Mouse (Mus musculus): ENCODE measurements at regions not wholly inside any gene's neighbourhood (a gene's known extent, or its start where the extent isn't known, plus 50 kb on each side); places are given as distances from the start of the nearest gene placed in this dataset.
"Not testable (repeated sequence)": the region's sequence is repeated elsewhere in the genome, so short reads cannot be mapped to it uniquely, and the experiment has no call there.

DNA sequence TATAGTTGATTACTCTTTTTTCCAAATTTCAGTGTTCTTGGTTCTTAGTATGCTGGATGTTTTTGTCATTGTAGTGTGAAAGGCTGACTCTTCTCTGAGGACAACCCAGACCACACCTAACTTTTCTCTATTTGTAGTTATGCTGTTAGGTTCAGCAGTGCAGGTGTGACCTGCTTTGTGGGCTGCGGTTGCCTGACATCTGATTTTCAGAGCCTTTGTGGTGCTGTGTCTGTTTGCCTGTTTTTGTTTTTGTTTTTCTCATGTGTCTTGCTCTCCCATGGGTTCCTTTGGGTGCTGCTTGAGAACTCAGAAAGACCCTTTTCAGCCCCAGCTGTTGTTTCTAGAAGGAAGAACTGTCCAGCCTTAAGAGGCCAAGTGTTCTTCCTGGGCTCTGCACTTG, 52.0 kb upstream of the Trpm1 start:
- no peak overlapping the region for H3K4me3 ChIP-seq (ENCODE audit: inconsistent target)
- no peak overlapping the region for H3K27ac ChIP-seq

DNA sequence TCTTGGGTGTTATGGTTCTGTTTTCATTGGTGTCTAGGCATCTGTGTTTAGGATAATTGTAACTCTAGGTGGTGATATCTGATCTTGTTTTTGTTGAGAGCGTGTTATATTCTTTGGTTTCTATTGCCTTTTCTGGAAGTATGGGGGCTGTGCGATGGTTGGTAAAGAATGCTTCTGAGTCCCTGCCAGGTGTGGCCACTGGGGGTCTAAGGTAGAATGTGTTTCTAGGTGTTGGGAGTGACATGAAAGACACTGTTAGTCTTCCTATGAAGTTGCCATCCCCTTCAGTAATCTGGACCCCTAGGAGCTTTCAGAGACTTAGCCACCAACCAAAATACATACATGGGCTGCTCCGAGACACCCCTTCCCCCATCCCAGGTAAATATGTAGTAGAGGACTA, 54.0 kb upstream of the Trpm1 start:
- H3K36me3 ChIP-seq (ENCODE audit: inconsistent target): no peaks in the 10 kb centered on the region
- no peak overlapping the region for H3K4me3 ChIP-seq (ENCODE audit: inconsistent target)
- 96% methylated on average over 3 of the region's 3 CpGs for WGBS (ENCODE audit: missing documents)
- H3K79me2 ChIP-seq (ENCODE audit: inconsistent target): no peaks in the 10 kb centered on the region
- no peak overlapping the region for H3K27ac ChIP-seq

More for the DNA sequence above, 52.0 kb upstream of the Trpm1 start:
- H3K79me2 ChIP-seq (ENCODE audit: inconsistent target): no peaks in the 10 kb centered on the region
- no peaks in the 10 kb centered on the region for H3K36me3 ChIP-seq (ENCODE audit: inconsistent target)
- WGBS (ENCODE audit: missing documents): 95% methylated on average over 1 of the region's 1 CpGs

DNA sequence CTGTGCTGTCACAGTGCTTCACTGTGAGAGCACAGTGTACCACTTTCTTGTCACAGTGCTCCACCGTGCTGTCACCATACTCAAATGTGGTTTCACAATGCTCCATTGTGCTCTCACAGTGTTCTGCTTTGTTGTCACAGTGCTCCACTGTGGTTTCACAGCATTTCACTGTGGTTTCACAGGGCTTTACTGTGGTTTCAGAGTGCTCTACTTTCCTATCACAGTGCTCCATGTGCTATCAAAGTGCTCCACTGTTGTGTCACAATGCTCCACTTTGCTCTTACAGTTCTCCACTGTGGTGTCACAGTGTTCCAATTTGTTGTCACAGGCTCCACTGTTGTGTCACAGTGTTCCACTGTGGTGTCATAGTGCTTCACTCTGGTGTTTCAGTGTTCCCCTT, 63.6 kb upstream of the Trpm1 start:
- no peak overlapping the region for H3K4me3 ChIP-seq (ENCODE audit: inconsistent target)
- H3K36me3 ChIP-seq (ENCODE audit: inconsistent target): no peaks in the 10 kb centered on the region
- 56% methylated on average over 1 of the region's 1 CpGs for WGBS (ENCODE audit: missing documents)
- H3K27ac ChIP-seq: no peak overlapping the region
- no peaks in the 10 kb centered on the region for H3K79me2 ChIP-seq (ENCODE audit: inconsistent target)

DNA sequence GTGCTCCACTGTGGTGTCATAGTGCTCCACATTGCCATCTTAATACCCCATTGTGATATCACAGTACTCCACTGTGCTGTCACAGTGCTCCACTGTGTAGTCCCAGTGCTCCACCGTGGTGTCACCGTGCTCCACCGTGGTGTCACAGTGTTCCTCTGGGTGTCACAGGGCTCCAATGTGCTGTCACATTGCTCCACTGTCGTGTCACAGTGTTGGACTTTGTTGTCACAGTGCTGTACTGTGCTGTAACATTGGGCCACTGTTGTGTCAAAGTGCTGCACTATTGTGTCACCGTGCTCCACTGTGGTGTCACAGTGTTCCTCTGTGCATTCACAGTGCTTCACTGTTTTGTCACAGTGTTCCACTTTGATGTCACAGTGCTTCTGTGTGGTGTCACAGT, 64.6 kb upstream of the Trpm1 start:
- 92% methylated on average over 5 of the region's 5 CpGs for WGBS (ENCODE audit: missing documents)
- Histone ChIP-seq H3K36me3 (ENCODE audit: inconsistent target) (no peaks in the 10 kb centered on the region), H3K27ac (no peak overlapping the region), H3K79me2 (ENCODE audit: inconsistent target) (no peaks in the 10 kb centered on the region), H3K4me3 (ENCODE audit: inconsistent target) (no peak overlapping the region)

DNA sequence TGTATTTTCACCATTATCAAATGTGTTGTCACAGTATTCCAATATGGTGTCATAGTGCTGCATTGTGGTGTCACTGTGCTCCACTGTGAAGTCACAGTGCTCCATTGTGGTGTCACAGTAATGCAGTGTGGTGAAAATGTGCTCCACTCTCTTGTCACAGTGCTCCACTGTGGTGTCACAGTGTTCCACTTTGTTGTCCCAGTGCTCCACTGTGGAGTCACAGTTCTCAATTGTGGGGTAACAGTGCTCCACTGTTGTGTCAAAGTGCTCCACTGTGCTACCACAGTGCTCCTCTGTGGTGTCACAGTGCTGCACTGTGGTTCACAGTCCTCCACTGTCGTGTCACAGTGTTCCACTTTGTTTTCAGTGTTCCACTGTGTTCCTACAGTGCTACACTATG, 69.7 kb upstream of the Trpm1 start:
- 80% methylated on average over 1 of the region's 1 CpGs for WGBS (ENCODE audit: missing documents)

DNA sequence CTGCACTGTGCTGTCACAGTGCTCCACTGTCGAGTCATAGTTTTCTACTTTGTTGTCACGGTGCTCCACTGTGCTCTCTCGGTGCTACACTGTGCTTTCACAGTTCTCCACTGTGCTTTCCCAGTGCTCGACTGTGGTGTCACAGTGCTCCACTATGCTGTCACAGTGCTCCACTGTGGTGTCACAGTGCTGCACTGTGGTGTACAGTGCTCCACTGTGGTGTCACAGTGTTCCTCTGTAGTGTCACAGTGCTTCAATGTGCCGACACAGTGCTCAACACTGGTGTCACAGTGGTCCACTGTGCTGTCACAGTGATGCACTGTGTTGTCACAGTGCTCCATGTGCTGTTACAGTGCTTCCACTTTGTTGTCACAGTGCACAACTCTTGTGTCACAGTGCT, 71.0 kb upstream of the Trpm1 start:
- Histone ChIP-seq H3K4me3 (ENCODE audit: inconsistent target) (no peak overlapping the region), H3K79me2 (ENCODE audit: inconsistent target) (no peaks in the 10 kb centered on the region), H3K27ac (no peak overlapping the region), H3K36me3 (ENCODE audit: inconsistent target) (no peaks in the 10 kb centered on the region)
- WGBS (ENCODE audit: missing documents): 92% methylated on average over 5 of the region's 5 CpGs

More for the DNA sequence above, 69.7 kb upstream of the Trpm1 start:
- not testable (repeated sequence) for H3K36me3 ChIP-seq (ENCODE audit: inconsistent target); H3K27ac ChIP-seq; H3K79me2 ChIP-seq (ENCODE audit: inconsistent target); H3K4me3 ChIP-seq (ENCODE audit: inconsistent target)

DNA sequence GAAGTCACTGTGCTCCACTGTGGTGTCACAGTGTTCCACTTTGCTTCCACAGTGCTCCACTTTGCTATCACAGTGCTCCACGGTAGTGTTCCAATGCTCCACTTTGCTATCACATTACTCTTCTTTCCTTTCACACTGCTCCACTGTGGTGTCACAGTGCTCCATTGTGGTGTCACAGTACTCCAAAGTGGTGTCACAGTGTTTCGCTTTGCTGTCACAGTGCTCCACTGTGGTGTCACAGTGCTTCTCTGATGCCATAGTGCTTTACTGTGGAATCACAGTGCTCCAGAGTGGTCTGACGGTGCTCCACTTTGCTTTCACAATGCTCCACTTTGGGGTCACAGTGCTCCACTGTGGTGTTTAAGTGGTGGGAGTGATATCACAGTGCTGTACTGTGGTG, 71.4 kb upstream of the Trpm1 start:
- no peak overlapping the region for H3K27ac ChIP-seq
- no peaks in the 10 kb centered on the region for H3K36me3 ChIP-seq (ENCODE audit: inconsistent target)
- H3K79me2 ChIP-seq (ENCODE audit: inconsistent target): no peaks in the 10 kb centered on the region
- H3K4me3 ChIP-seq (ENCODE audit: inconsistent target): no peak overlapping the region
- 87% methylated on average over 3 of the region's 3 CpGs for WGBS (ENCODE audit: missing documents)

DNA sequence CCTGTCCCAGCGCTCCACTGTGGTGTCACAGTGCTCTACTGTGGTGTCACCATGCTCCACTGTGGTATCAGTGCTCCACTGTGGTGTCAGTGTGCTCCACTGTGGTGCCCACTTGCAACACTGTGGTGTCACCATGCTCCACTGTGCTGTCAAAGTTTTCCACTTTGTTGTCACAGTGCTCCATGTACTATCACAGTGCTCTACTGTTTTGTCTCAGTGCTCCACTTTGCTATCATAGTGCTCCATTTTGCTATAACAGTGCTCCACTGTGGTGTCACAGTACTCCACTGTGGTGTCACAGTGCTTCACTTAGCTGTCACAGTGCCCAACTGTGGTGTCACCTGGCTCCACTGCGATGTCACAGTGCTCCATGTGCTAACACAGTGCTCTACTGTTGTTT, 72.0 kb upstream of the Trpm1 start:
- 86% methylated on average over 2 of the region's 2 CpGs for WGBS (ENCODE audit: missing documents)
- no peaks in the 10 kb centered on the region for H3K79me2 ChIP-seq (ENCODE audit: inconsistent target)
- H3K27ac ChIP-seq: no peak overlapping the region
- H3K4me3 ChIP-seq (ENCODE audit: inconsistent target): no peak overlapping the region
- no peaks in the 10 kb centered on the region for H3K36me3 ChIP-seq (ENCODE audit: inconsistent target)

DNA sequence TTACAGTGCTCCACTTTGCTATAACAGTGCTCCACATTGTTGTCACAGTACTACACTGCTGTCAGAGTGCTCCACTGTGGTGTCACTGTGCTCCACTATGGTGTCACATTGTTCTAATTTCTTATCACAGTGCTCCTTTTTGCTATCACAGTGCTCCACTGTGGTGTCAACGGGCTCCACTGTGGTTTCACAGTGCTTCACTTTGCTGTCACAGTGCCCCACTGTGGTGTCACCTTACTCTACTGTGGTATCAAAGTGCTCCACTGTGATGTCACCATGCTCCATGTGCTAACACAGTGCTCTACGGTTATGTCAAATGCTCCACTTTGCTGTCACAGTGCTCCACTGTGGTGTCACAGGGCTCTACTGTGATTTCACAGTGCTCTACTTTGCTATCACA, 72.6 kb upstream of the Trpm1 start:
- Histone ChIP-seq H3K79me2 (ENCODE audit: inconsistent target) (no peaks in the 10 kb centered on the region), H3K4me3 (ENCODE audit: inconsistent target) (no peak overlapping the region), H3K36me3 (ENCODE audit: inconsistent target) (no peaks in the 10 kb centered on the region), H3K27ac (no peak overlapping the region)
- 79% methylated on average over 2 of the region's 2 CpGs for WGBS (ENCODE audit: missing documents)

DNA sequence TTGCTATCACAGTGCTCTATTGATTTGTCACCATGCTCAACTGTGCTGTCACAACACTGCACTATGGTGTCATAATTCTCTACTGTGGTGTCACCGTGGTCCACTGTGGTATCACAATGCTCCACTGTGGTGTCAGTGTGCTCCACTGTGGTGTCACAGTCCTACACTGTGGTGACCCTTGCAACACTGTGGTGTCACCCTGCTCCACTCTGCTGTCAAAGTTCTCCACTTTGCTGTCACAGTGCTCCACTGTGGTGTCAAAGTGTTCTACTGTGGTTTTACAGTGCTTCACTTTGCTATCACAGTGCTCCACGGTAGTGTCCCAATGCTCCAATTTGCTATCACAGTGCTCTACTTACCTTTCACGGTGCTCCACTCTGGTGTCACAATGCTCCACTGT, 74.3 kb upstream of the Trpm1 start:
- WGBS (ENCODE audit: missing documents): 91% methylated on average over 3 of the region's 3 CpGs
- Histone ChIP-seq H3K36me3 (ENCODE audit: inconsistent target) (no peaks in the 10 kb centered on the region), H3K79me2 (ENCODE audit: inconsistent target) (no peaks in the 10 kb centered on the region), H3K4me3 (ENCODE audit: inconsistent target) (no peak overlapping the region), H3K27ac (no peak overlapping the region)

DNA sequence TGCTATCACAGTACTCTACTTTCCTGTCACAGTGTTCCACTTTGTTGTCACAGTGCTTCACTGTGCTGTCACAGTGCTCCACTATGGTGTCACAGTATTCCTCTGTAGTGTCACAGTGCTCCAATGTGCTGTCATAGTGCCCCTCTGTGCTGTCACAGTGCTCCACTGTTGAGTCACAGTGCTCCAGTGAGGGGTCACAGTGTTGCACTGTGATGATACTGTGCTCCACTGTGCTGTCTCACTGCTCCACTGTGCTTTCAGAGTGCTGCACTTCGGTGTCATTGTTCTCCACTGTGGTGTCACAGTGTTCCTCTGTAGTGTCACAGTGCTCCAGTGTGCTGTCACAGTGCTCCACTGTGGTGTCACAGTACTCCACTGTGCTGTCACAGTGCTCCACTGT, 75.0 kb upstream of the Trpm1 start:
- WGBS (ENCODE audit: missing documents): 92% methylated on average over 1 of the region's 1 CpGs
- no peaks in the 10 kb centered on the region for H3K79me2 ChIP-seq (ENCODE audit: inconsistent target)
- H3K36me3 ChIP-seq (ENCODE audit: inconsistent target): no peaks in the 10 kb centered on the region
- H3K27ac ChIP-seq: no peak overlapping the region
- H3K4me3 ChIP-seq (ENCODE audit: inconsistent target): no peak overlapping the region

DNA sequence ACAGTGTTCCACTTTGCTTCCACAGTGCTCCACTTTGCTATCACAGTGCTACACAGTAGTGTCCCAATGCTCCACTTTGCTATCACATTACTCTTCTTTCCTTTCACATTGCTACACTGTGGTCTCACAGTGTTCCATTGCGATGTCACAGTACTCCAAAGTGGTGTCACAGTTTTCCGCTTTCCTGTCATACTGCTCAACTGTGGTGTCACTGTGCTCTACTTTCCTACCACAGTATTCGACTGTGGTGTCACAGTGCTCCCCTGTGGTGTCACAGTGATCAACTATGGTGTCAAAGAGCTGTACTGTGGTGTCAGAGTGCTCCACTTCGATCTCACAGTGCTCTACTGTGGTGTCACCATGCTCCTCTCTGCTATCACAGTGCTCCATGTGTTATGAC, 76.1 kb upstream of the Trpm1 start:
- Histone ChIP-seq H3K79me2 (ENCODE audit: inconsistent target) (no peaks in the 10 kb centered on the region), H3K4me3 (ENCODE audit: inconsistent target) (no peak overlapping the region), H3K27ac (no peak overlapping the region), H3K36me3 (ENCODE audit: inconsistent target) (no peaks in the 10 kb centered on the region)
- 74% methylated on average over 4 of the region's 4 CpGs for WGBS (ENCODE audit: missing documents)

DNA sequence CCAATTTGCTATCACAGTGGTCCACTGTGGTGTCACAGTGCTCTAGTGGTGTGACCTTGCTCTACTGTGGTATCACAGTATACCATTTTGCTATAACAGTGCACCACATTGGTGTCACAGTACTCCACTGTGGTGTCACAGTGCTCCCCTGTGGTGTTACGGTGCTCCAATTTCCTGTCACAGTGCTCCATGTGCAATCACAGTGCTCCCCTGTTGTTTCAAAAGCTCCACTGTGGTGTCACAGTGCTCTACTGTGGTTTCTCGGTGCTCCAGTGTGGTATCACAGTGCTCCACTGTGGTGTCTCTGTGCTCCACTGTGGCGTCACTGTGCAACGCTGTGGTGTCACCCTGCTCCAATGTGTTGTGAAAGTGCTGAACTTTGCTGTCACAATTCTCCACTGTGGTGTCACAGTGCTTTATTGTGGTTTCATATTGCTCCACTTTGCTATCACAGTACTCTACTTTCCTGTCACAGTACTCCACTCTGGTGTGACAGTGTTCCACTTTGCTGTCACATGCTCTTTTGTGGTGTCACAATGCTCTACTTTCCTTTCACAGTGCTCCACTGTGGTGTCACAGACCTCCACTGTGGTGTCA, 76.8 kb upstream of the Trpm1 start:
- 100% methylated on average over 4 of the region's 4 CpGs for WGBS (ENCODE audit: missing documents)
- Histone ChIP-seq H3K79me2 (ENCODE audit: inconsistent target) (no peaks in the 10 kb centered on the region), H3K36me3 (ENCODE audit: inconsistent target) (no peaks in the 10 kb centered on the region), H3K27ac (no peak overlapping the region), H3K4me3 (ENCODE audit: inconsistent target) (no peak overlapping the region)

DNA sequence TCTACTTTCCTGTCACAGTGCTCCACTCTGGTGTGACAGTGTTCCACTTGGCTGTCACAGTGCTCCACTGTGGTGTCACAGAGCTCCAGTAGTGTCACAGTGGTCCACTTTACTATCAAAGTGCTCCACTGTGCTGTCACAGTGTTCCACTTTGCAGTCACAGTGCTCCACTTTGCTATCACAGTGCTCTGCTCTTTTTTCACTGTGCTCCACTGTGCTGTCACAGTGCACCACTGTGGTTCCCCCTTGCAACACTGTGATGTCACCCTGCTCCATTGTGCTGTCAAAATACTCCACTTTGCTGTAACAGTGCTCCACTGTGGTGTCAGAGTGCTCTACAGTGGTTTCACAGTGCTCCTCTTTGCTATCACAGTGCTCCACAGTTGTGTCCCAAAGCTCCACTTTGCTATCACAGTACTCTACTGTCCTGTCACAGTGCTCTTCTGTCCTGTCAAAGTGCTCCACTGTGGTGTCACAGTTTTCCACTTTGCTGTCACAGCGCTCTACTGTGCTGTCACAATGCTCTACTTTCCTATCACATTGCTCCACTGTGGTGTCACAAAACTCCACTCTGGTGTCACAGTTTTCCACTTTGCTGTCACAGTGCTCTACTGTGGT, 77.8 kb upstream of the Trpm1 start:
- WGBS (ENCODE audit: missing documents): 93% methylated on average over 1 of the region's 1 CpGs
- Histone ChIP-seq H3K36me3 (ENCODE audit: inconsistent target) (no peaks in the 10 kb centered on the region), H3K27ac (no peak overlapping the region), H3K79me2 (ENCODE audit: inconsistent target) (no peaks in the 10 kb centered on the region), H3K4me3 (ENCODE audit: inconsistent target) (no peak overlapping the region)

DNA sequence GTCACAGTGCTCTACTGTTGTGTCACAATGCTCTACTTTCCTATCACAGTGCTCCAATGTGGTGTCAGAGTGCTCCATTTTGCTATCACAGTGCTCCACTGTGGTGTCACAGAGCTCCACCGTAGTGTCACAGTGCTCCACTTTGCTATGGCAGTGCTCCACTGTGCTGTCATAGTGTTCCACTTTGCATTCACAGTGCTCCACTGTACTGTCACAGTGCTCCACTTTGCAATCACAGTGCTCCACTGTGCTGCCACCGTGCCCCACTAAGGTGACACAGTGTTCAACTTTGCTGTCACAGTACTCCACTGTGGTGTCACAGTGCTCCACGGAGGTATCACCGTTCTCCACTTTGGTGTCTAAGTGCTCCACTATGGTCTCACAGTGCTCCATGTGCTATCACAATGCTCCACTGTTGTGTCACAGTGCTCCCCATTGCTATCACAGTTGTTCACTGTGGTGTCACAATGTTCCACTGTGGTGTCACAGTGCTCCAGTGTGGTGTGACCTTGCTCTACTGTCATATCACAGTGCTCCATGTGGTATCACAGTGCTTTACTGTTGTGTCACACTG, 78.9 kb upstream of the Trpm1 start:
- no peaks in the 10 kb centered on the region for H3K36me3 ChIP-seq (ENCODE audit: inconsistent target)
- H3K79me2 ChIP-seq (ENCODE audit: inconsistent target): no peaks in the 10 kb centered on the region
- no peak overlapping the region for H3K27ac ChIP-seq
- WGBS (ENCODE audit: missing documents): 93% methylated on average over 4 of the region's 4 CpGs
- H3K4me3 ChIP-seq (ENCODE audit: inconsistent target): no peak overlapping the region

DNA sequence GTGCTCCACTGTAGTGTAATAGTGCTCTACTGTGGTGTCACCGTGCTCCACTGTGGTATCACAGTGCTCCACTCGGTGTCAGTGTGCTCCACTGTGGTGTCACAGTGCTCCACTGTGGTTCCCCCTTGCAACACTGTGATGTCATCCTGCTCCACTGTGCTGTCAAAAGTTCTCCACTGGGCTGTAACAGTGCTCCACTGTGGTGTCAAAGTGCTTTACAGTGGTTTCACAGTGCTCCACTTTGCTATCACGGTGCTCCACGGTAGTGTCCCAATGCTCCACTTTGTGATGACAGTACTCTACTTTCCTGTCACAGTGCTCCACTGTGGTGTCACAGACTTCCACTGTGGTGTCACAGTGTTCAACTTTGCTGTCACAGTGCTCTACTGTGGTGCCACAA, 79.4 kb upstream of the Trpm1 start:
- 96% methylated on average over 4 of the region's 4 CpGs for WGBS (ENCODE audit: missing documents)
- H3K4me3 ChIP-seq (ENCODE audit: inconsistent target): no peak overlapping the region
- H3K27ac ChIP-seq: no peak overlapping the region
- no peaks in the 10 kb centered on the region for H3K36me3 ChIP-seq (ENCODE audit: inconsistent target)
- H3K79me2 ChIP-seq (ENCODE audit: inconsistent target): no peaks in the 10 kb centered on the region

All from macrophage (primary cell).